Mouse (Mus musculus): Measurements from ENCODE around the gene 0610030E20Rik.

Gene 0610030E20Rik

GRCm38 (mm10) chr6:72348411-72348810 lies 1.3 kb downstream of the 0610030E20Rik start:
- no peak for DNase-seq (ENCODE audit: low spot score in 2 of 2)

DNA sequence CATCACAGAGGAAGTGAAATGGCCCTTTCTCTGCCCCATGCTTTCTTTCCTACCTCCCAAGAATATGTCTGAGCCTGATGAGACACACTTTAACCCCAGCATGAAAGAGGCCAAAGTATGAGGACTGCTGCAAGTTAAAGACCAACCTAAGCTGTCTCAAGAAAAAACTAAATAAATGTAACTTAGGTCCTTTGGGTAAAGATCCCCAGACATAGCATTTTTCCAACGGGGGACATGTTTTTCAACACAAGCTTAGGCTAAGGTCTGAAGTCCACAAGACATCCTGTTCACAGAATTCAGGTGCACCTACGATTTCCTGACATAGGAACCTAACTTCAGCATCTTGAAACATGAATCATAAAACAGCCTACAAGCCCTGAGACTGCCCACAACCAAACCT lies 3.1 kb downstream of the 0610030E20Rik start:
- DNase-seq (ENCODE audit: low spot score in 2 of 2), result no peak

GRCm38 (mm10) chr6:72352636-72353405 lies 5.7 kb downstream of the 0610030E20Rik start:
- no peak for DNase-seq (ENCODE audit: low spot score in 2 of 2)

DNA sequence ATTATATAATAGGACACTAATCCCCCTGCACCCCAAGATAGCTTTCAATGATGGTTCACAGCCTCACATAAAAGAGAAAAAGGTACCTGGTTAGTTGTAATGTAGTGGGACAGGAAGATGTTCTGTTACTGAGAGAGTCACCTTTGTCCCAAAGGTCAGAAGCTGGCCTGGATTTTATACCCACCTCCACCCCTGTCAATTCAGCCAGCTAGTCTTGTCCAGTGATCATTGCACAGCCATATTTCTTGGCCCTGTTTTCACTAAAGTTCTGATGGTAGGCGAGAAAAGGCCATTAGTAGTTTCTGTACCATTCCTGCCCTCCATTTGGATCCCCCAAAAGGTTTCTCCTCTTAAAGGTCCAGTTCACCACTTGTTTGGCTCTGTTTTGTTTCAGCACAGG lies 6.9 kb downstream of the 0610030E20Rik start:
- no peak for DNase-seq (ENCODE audit: low spot score in 2 of 2)

DNA sequence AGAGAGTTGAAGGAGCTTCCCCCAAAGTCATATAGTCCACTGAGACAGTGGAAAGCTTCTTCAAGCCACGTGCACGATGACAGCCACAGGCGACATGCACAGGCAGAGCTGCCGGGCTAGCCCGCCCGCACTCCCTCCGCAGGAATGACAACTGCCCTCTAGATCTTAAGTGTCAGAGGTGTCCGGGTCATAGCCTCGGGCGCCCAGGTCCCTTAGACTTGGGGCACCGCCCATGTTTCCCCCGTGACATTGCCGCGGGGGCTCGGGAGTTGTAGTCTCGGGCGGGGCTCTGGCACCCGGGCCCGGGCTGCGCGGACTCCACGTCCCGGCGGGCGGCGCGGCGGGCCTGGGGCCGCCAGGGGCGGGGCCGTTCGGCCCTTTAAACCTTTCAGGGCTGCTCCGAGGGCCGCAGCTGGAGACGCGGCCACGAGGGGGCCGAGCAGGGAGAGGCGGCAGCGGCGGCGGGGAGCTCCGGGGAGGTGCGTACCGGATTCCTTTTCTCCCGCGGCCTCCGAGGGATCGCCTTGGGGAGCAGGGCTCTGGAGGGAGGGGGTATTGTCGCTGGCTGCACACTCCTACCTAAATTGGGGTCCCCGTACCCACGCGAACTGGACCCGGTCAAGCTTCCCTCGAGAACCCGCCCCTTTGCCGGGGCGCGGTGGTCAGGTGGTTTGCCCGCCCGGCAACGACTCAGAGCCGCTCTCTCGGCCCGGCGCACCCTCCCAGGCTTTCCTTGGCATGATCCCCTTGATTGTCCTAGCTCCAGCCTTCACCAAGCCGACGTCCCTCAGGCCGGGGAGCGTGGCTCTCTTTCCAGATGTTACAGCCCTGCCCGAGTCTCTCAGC lies 8.2 kb downstream of the 0610030E20Rik start, which contains the start of gene Tmem150a:
Gene Tmem150a, plus strand, starts transcription at position 382 of the 846 bp plus-strand sequence.
- DNase-seq (ENCODE audit: low spot score in 2 of 2), result peak; percentile 52 to 61

DNA sequence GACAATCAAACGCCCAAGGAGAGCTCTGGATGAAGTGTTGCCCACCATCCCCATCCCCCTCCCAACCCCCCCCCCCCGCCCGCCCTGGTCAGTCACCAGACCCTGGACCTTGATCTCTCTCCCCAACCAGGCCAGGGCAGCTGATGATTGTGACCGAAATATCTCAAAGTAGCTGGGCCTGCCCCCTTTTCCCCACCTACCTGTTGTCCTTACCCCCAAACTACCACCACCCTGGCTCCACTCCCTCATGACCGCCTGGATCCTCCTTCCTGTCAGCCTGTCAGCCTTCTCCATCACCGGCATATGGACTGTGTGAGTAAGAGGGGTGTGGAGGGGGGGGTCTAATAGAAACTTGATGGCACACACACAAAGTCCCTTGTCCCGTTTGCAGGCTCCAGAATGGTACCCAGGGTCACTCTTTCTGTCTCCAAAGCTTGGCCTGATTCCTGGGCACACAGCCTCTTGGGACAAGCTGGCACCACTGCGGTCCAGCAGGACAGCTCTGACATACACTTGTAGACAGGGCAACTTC lies 8.9 kb downstream of the 0610030E20Rik start:
- DNase-seq (ENCODE audit: low spot score in 2 of 2), result no peak

DNA sequence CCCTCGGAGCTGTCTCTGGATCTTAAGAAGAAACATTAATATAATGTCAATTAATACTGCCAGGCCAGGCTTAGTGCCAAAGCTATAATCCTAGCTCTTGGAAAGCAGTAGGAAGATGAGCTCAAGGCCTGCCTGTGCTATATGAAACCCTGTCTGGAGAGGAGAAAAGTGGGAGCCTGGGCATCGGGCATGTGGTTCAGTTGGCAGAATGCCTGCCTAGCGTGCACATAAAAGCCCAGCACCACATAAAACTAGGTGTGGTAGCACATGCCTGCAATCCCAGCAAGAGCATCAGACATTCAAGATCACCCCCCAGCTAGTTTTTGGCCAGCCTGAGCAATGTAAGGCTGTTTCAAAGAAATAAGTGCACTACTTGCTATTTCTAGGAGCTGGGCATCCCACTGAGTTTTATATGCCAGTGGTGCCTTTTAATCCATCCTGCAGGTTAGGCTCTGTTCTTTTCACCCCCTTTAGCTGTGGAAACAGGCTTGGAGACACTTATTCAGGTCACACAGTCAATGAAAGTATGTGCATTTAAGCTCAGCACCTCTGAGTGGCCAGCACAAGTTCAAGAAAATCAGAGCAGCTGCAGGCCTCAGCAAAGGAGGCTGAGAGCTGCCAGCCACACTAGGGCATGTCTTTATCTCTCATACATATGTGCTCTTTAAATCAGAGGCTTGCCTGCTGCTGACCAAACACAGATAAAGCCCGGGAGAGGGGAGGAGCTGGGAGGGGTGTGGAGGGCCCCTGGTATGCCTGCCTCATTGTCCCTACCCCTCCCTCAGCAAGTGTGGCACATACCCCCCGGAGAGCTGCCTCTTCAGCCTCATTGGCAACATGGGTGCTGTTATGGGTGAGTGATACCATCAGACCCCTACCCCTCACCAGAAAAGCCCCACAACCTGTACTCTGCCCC lies 10.3 kb downstream of the 0610030E20Rik start:
- no peak for DNase-seq (ENCODE audit: low spot score in 2 of 2)

DNA sequence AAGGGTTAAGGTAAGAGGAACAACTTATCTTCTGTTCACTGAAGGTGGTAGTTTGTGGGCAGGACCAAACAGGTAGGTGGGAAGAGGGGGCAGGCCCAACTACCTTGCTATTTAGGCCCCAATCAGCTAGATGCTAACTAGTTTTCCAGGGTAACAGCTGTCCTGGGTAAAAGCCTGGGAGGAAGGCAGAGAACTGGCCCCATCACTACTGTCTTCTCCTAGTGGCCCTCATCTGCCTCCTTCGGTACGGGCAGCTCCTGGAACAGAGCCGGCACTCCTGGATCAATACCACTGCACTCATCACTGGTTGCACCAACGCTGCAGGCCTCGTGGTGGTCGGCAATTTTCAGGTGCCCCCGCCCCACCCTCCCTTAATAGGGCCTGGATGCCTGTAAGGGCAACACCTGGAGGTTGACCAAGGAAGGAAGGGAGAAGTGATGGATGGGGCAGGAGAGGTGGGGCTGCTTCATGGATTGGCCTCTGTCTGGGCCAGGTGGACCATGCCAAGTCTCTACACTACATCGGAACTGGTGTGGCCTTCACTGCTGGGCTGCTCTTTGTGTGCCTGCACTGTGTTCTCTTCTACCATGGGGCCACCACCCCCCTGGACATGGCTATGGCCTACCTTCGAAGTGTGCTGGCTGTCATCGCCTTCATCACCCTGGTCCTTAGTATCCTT lies 11.1 kb downstream of the 0610030E20Rik start:
- no peak for DNase-seq (ENCODE audit: low spot score in 2 of 2)

DNA sequence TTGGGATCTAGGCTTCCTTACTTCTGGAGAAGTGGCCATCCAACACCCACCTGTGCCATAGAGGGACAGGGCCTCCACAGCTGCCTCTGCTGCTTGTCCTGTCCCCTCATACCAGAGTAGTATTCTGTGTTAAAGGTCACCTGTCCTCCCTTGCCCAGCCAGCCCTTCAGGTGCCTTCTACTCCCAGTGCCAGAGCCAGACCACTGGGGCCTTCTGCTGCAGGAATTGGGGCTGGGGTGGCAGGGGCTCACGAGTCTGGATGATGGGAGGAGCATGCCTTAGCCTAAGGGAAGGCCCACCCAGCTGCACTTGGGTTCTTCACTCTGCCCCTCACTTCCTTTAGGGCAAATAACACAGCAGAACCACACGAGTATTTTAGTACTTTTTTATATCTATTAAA lies 12.2 kb downstream of the 0610030E20Rik start:
- no peak for DNase-seq (ENCODE audit: low spot score in 2 of 2)

GRCm38 (mm10) chr6:72359891-72360598 lies 12.9 kb downstream of the 0610030E20Rik start:
- DNase-seq (ENCODE audit: low spot score in 2 of 2), result no peak

DNA sequence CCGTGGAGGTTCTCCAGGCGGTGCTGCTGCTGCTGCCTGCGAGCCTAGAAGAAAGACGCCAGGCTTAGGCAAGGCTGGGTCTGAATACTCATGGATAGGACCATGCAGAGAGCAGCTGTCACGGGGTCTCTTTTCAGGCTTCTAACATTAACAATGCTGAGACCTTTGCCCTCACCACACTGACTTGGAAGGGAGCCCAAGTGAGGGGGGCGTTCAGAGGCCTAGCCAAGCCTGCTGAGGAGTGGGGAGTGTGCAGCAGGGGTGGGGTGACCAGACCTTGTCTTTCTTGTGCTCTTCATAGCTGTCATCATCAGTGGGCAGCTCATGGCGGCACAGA lies 13.4 kb downstream of the 0610030E20Rik start:
- DNase-seq (ENCODE audit: low spot score in 2 of 2), result no peak

DNA sequence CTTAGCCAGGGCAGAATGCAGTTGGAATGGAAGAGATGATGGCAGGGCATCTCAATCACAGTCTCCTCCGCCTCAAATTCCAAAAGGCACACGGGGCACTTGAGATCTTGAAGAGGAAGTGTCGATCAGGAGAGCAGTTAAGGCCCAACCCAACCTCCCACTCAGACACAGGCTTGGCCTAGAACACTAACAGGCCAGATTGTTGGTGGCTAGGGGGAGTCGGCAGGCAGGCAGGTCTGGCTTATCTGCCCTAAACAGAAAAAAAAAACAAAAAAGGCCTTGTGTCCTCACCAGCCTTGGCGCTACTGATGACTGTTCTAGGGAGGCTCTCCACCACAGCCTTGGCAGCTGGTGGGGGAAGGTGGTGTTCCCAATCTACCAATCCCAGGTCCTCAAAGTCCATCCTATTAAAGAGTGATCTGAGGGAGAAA lies 14.0 kb downstream of the 0610030E20Rik start:
- DNase-seq (ENCODE audit: low spot score in 2 of 2), result no peak

DNA sequence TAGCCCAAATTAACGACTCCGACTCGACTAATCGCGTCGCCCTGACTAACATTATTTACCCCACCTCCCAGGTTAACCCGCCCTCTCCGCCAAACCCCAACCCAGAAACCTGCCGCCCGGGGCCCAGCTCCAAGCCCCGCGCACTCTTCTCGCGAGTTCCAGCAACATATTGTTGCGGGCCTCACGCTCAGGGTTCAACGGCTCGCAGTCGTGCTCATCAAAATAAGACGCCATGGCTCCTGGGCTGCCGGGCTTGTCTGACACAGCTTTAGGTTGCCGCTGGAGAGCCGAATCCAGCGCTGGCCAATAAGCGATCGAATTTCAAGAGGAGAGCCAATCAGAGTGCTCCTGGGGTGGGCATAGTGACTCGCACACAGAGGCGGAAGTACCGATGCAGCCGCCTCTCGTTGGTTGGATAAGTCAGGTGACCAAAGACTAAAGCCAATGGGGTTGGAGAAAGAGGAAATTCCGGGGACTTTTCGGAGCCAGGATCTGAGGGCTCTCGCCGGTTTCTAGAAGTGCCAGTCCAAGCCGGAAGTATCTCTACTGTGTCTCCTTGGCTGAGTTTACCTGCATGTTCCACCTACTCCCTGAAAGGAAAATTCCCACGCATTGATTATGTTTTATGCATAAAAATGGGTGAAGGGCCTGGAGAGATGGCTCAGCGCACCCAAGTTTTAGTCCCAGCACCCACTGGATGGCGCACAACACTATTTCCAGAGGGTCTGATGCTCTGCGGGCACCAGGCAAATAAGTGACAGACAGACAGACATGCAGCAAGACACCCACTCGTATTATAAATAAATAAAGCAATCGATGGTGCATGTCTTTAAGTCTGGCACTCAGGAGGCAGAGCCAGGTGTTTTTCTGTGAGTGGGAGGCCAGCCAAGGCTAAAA lies 15.3 kb downstream of the 0610030E20Rik start:
- peak; percentile 89 to 93 for DNase-seq (ENCODE audit: low spot score in 2 of 2)

- DNase-seq (ENCODE audit: low spot score in 2 of 2), result no peak
These were observed 16.9 kb downstream of the 0610030E20Rik start for GRCm38 (mm10) chr6:72364009-72364408.

- no peak for DNase-seq (ENCODE audit: low spot score in 2 of 2)
These were observed 17.9 kb downstream of the 0610030E20Rik start for GRCm38 (mm10) chr6:72364985-72365384.

- DNase-seq (ENCODE audit: low spot score in 2 of 2), result no peak
These were observed 19.2 kb downstream of the 0610030E20Rik start for GRCm38 (mm10) chr6:72366304-72366703.

DNA sequence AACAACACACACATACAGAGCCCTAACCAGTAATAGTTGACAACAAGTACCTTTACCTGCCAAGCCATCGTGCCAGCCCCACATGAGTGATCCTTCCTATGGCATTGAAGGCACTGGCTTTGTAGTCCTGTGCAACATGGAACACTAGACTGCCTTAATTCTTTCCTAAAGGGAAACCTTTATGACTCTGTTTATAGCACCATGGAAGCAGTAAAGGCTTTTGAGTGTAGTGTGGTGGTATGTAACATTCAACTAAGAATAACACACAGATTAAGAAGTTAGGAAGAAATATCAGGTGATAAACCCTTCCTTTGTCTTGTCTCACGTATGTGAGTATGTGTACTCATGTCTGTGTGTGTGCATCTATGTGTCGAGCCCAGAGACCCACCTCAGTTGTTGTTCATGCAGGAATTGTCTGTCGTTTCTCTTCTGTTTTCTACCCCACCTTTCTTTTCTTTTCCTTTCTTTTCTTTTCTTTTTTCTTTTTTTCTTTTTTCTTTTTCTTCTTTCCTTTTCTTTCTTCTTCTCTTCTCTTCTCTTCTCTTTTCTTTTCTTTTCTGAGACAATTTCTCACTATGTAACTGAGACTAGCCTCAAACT lies 19.8 kb downstream of the 0610030E20Rik start, which contains the start of gene Rnf181:
Gene Rnf181, minus strand, starts transcription at position 113 of the 600 bp plus-strand sequence.
- DNase-seq (ENCODE audit: low spot score in 2 of 2), result no peak

- DNase-seq (ENCODE audit: low spot score in 2 of 2), result no peak
These were observed 20.4 kb downstream of the 0610030E20Rik start for GRCm38 (mm10) chr6:72367460-72367974.
